Mouse (Mus musculus): ENCODE results near the gene Ecel1. TPM values are rescaled to one million over a fixed set of nuclear protein-coding genes. Genes with fewer than 3 reads are reported as not detected.

Gene Ecel1
- total and polyA plus RNA-seq, 2 experiments from 2014 or later = 28.5 to 36.1 TPM

DNA sequence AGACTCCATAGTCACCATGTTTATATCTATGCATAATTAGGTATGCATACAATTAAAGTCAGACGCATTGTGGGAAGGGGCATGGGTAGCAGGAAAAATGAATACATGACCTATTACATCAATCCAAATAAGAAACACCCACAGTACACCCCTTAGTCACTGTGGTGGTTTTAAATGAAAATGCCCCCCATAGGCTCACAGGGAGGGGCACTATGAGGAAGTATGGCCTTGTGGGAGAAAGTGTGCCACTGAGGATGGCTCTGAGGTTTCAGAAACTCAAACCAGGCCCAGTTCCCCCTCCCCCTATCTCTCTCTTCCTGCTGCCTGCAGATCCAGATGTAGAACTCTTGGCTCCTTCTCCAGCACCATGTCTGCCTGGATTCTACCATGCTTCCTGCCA lies 52.4 kb downstream of the Ecel1 start:
- 64% methylated on average over 1 of the region's 1 CpGs for WGBS
- DNase-seq (no peak), ATAC-seq (no peak)
- Histone ChIP-seq H3K4me1 (ENCODE audit: insufficient read depth) (no peaks in the 10 kb centered on the region), H3K4me2 (ENCODE audit: low read depth) (no peak overlapping the region), H3K9me3 (ENCODE audit: low read length) (no peaks in the 10 kb centered on the region), H3K36me3 (ENCODE audit: insufficient read depth) (no peaks in the 10 kb centered on the region), H3K27me3 (ENCODE audit: insufficient read depth, low read length) (no peaks in the 10 kb centered on the region), H3K27ac (ENCODE audit: low read depth, low read length) (no peak overlapping the region), H3K4me3 (ENCODE audit: low read depth, low read length) (no peak overlapping the region), H3K9ac (no peak overlapping the region)
- TF ChIP-seq CTCF (IDR thresholded peaks at IDR 0.05; ENCODE audit: low read depth) = no peak

- Histone ChIP-seq H3K27ac (ENCODE audit: low read depth, low read length) (no peak overlapping the region), H3K4me2 (ENCODE audit: low read depth) (no peak overlapping the region), H3K4me1 (ENCODE audit: insufficient read depth) (no peaks in the 10 kb centered on the region), H3K4me3 (ENCODE audit: low read depth, low read length) (no peak overlapping the region), H3K27me3 (ENCODE audit: insufficient read depth, low read length) (no peaks in the 10 kb centered on the region), H3K9me3 (ENCODE audit: low read length) (no peaks in the 10 kb centered on the region), H3K9ac (no peak overlapping the region), H3K36me3 (ENCODE audit: insufficient read depth) (no peaks in the 10 kb centered on the region)
- ATAC-seq (no peak), DNase-seq (no peak)
- no peak for TF ChIP-seq CTCF (IDR thresholded peaks at IDR 0.05; ENCODE audit: low read depth)
- 89% methylated on average over 3 of the region's 3 CpGs for WGBS
Measured at GRCm38 (mm10) chr1:87102114-87102513, 54.2 kb downstream of the Ecel1 start.

GRCm38 (mm10) chr1:87101411-87101810 lies 54.9 kb downstream of the Ecel1 start, which contains the start of gene Alpi:
Gene Alpi, minus strand, starts transcription at chr1:87101606.
- ATAC-seq (no peak), DNase-seq (no peak)
- H3K9me3 ChIP-seq (ENCODE audit: low read length) = no peaks in the 10 kb centered on the region
- no peak within 1 kb of the TSS for H3K4me2 ChIP-seq (ENCODE audit: low read depth)
- no peaks in the 10 kb centered on the region for H3K4me1 ChIP-seq (ENCODE audit: insufficient read depth)
- no peak within 1 kb of the TSS for H3K9ac ChIP-seq
- 96% methylated on average over 1 of the region's 1 CpGs for WGBS
- TF ChIP-seq CTCF (IDR thresholded peaks at IDR 0.05; ENCODE audit: low read depth) = no peak
- H3K36me3 ChIP-seq (ENCODE audit: insufficient read depth) = no peaks in the 10 kb centered on the region
- no peak within 1 kb of the TSS for H3K27ac ChIP-seq (ENCODE audit: low read depth, low read length)
- H3K27me3 ChIP-seq (ENCODE audit: insufficient read depth, low read length) = no peaks in the 10 kb centered on the region
- no peak within 1 kb of the TSS for H3K4me3 ChIP-seq (ENCODE audit: low read depth, low read length)

- WGBS = 14% methylated on average over 30 of the region's 30 CpGs
- H3K9me3 ChIP-seq (ENCODE audit: low read length) = no peaks in the 10 kb centered on the region
- H3K4me2 ChIP-seq (ENCODE audit: low read depth) = 0 out of 2 replicates have a peak overlapping the region, but pooled peaks have one; percentile 21
Measured at GRCm38 (mm10) chr1:87098358-87098975, 57.9 kb downstream of the Ecel1 start.

More at GRCm38 (mm10) chr1:87098358-87098975, 57.9 kb downstream of the Ecel1 start:
- Histone ChIP-seq H3K27me3 (ENCODE audit: insufficient read depth, low read length) (no peaks in the 10 kb centered on the region), H3K4me1 (ENCODE audit: insufficient read depth) (no peaks in the 10 kb centered on the region), H3K4me3 (ENCODE audit: low read depth, low read length) (no peak overlapping the region), H3K27ac (ENCODE audit: low read depth, low read length) (no peak overlapping the region), H3K36me3 (ENCODE audit: insufficient read depth) (no peaks in the 10 kb centered on the region), H3K9ac (no peak overlapping the region)
- DNase-seq = peak; percentile 22
- ATAC-seq = peak; percentile 77
- TF ChIP-seq CTCF (IDR thresholded peaks at IDR 0.05; ENCODE audit: low read depth) = peak; percentile 68

Other genes starting within 250 kb of the Ecel1 start
- gene Alppl2, start 66.6 kb downstream of the Ecel1 start, total RNA-seq (2014; rRNA removed) = not detected in 2 replicates
- gene Alppl2, start 66.6 kb downstream of the Ecel1 start, polyA plus RNA-seq (2015; fragmentation: Nextera tagmentation; extraction: Ambion mirVana) = not detected in 2 replicates
- gene Alpi, start 54.9 kb downstream of the Ecel1 start, total RNA-seq (2014; rRNA removed) = not detected in 2 replicates
- not detected in 2 replicates for gene Alpi, start 54.9 kb downstream of the Ecel1 start, polyA plus RNA-seq (2015; fragmentation: Nextera tagmentation; extraction: Ambion mirVana)
- not detected in 2 replicates for gene Akp3, start 31.5 kb downstream of the Ecel1 start, total RNA-seq (2014; rRNA removed)
- gene Akp3, start 31.5 kb downstream of the Ecel1 start, polyA plus RNA-seq (2015; fragmentation: Nextera tagmentation; extraction: Ambion mirVana) = not detected in 2 replicates
- 3.1 and 4.0 TPM in 2 replicates for gene Prss56, start 26.8 kb upstream of the Ecel1 start, total RNA-seq (2014; rRNA removed)
- 2.5 and 4.3 TPM in 2 replicates for gene Prss56, start 26.8 kb upstream of the Ecel1 start, polyA plus RNA-seq (2015; fragmentation: Nextera tagmentation; extraction: Ambion mirVana)
- not detected in 2 replicates for gene Chrnd, start 34.1 kb upstream of the Ecel1 start, total RNA-seq (2014; rRNA removed)
- not detected in 2 replicates for gene Chrnd, start 34.1 kb upstream of the Ecel1 start, polyA plus RNA-seq (2015; fragmentation: Nextera tagmentation; extraction: Ambion mirVana)
- not detected in 2 replicates for gene Chrng, start 48.1 kb upstream of the Ecel1 start, total RNA-seq (2014; rRNA removed)
- not detected in 2 replicates for gene Chrng, start 48.1 kb upstream of the Ecel1 start, polyA plus RNA-seq (2015; fragmentation: Nextera tagmentation; extraction: Ambion mirVana)
- gene Eif4e2, start 57.4 kb upstream of the Ecel1 start, total RNA-seq (2014; rRNA removed) = 71.5 and 81.7 TPM in 2 replicates
- gene Eif4e2, start 57.4 kb upstream of the Ecel1 start, polyA plus RNA-seq (2015; fragmentation: Nextera tagmentation; extraction: Ambion mirVana) = 77.6 and 87.5 TPM in 2 replicates
- gene Efhd1, start 107.8 kb upstream of the Ecel1 start, total RNA-seq (2014; rRNA removed) = 1.3 TPM in 2 replicates
- 1.9 and 2.2 TPM in 2 replicates for gene Efhd1, start 107.8 kb upstream of the Ecel1 start, polyA plus RNA-seq (2015; fragmentation: Nextera tagmentation; extraction: Ambion mirVana)
- 69.0 and 73.4 TPM in 2 replicates for gene Gigyf2, start 170.5 kb upstream of the Ecel1 start, total RNA-seq (2014; rRNA removed)
- 31.9 and 44.3 TPM in 2 replicates for gene Gigyf2, start 170.5 kb upstream of the Ecel1 start, polyA plus RNA-seq (2015; fragmentation: Nextera tagmentation; extraction: Ambion mirVana)
- gene Kcnj13, start 238.2 kb upstream of the Ecel1 start, total RNA-seq (2014; rRNA removed) = 1.9 and 4.8 TPM in 2 replicates
- gene Kcnj13, start 238.2 kb upstream of the Ecel1 start, polyA plus RNA-seq (2015; fragmentation: Nextera tagmentation; extraction: Ambion mirVana) = 17.0 and 17.5 TPM in 2 replicates